Mouse (Mus musculus): ENCODE measurements at regions not wholly inside any gene's neighbourhood (a gene's known extent, or its start where the extent isn't known, plus 50 kb on each side); places are given as distances from the start of the nearest gene placed in this dataset.

- H3K9ac ChIP-seq (ENCODE audit: low read length), result no peak overlapping the region
- no peak for ATAC-seq (ENCODE audit: insufficient read depth, low FRiP score, low TSS enrichment)
- no peak for DNase-seq (ENCODE audit: low spot score)
- no peaks in the 10 kb centered on the region for H3K9me3 ChIP-seq (ENCODE audit: control insufficient read depth, low read length)
- H3K27me3 ChIP-seq (ENCODE audit: control insufficient read depth, insufficient read depth, low read length), result no peaks in the 10 kb centered on the region
- no peaks in the 10 kb centered on the region for H3K36me3 ChIP-seq (ENCODE audit: control insufficient read depth, insufficient read depth, low read length)
- WGBS, result 87% methylated on average over 6 of the region's 6 CpGs
- no peak overlapping the region for H3K4me3 ChIP-seq (ENCODE audit: low read depth, low read length)
- no peaks in the 10 kb centered on the region for H3K4me1 ChIP-seq (ENCODE audit: control insufficient read depth, insufficient read depth, low read length)
- H3K4me2 ChIP-seq (ENCODE audit: low read depth), result no peak overlapping the region
- H3K27ac ChIP-seq (ENCODE audit: low read depth, low read length), result no peak overlapping the region
Observed at GRCm38 (mm10) chr9:53045788-53046187, 202.1 kb downstream of the Ddx10 start.

GRCm38 (mm10) chr9:53033797-53034196 is 214.1 kb downstream of the Ddx10 start:
- ATAC-seq (ENCODE audit: insufficient read depth, low FRiP score, low TSS enrichment) (no peak), DNase-seq (ENCODE audit: low spot score) (no peak)
- Histone ChIP-seq H3K4me1 (ENCODE audit: control insufficient read depth, insufficient read depth, low read length) (no peaks in the 10 kb centered on the region), H3K27ac (ENCODE audit: low read depth, low read length) (no peak overlapping the region), H3K4me2 (ENCODE audit: low read depth) (no peak overlapping the region), H3K9ac (ENCODE audit: low read length) (no peak overlapping the region), H3K4me3 (ENCODE audit: low read depth, low read length) (no peak overlapping the region), H3K9me3 (ENCODE audit: control insufficient read depth, low read length) (no peaks in the 10 kb centered on the region), H3K36me3 (ENCODE audit: control insufficient read depth, insufficient read depth, low read length) (no peaks in the 10 kb centered on the region), H3K27me3 (ENCODE audit: control insufficient read depth, insufficient read depth, low read length) (no peaks in the 10 kb centered on the region)
- 88% methylated on average over 4 of the region's 4 CpGs for WGBS

- WGBS, result 81% methylated on average over 4 of the region's 4 CpGs
- Histone ChIP-seq H3K4me2 (ENCODE audit: low read depth) (no peak overlapping the region), H3K4me1 (ENCODE audit: control insufficient read depth, insufficient read depth, low read length) (no peaks in the 10 kb centered on the region), H3K36me3 (ENCODE audit: control insufficient read depth, insufficient read depth, low read length) (no peaks in the 10 kb centered on the region), H3K9me3 (ENCODE audit: control insufficient read depth, low read length) (no peaks in the 10 kb centered on the region), H3K4me3 (ENCODE audit: low read depth, low read length) (no peak overlapping the region), H3K27me3 (ENCODE audit: control insufficient read depth, insufficient read depth, low read length) (no peaks in the 10 kb centered on the region), H3K27ac (ENCODE audit: low read depth, low read length) (no peak overlapping the region), H3K9ac (ENCODE audit: low read length) (no peak overlapping the region)
- DNase-seq (ENCODE audit: low spot score) (no peak), ATAC-seq (ENCODE audit: insufficient read depth, low FRiP score, low TSS enrichment) (no peak)
Observed at GRCm38 (mm10) chr9:53022096-53022495, 225.8 kb downstream of the Ddx10 start.

DNA sequence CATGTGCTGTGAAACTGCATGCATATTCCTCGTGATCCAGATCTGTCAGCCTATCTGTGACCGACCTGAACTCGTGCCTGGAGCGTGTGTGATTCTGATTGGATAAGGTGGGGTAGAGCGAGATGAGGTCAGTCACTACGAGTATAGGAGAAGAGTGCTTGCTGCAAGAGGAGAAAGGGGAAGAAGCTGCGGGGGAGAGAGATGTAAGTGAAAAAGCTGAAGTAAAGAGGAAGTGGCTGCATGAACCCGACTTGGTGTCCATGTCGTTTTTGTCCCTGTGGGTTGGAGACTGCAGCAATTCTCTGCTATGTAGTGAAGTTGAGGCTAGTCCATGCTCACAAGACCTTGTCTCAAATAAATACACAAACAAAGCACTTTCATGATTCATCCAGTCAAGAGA is 237.1 kb downstream of the Ddx10 start:
- 90% methylated on average over 9 of the region's 9 CpGs for whole genome bisulfite sequencing
- no peaks in the 10 kb centered on the region for H3K36me3 ChIP-seq (ENCODE audit: control insufficient read depth, insufficient read depth, low read length)
- DNase-seq (ENCODE audit: low spot score) (no peak), ATAC-seq (ENCODE audit: insufficient read depth, low FRiP score, low TSS enrichment) (no peak)
- no peak overlapping the region for H3K4me3 ChIP-seq (ENCODE audit: low read depth, low read length)
- H3K4me2 ChIP-seq (ENCODE audit: low read depth), result no peak overlapping the region
- no peak overlapping the region for H3K9ac ChIP-seq (ENCODE audit: low read length)
- H3K9me3 ChIP-seq (ENCODE audit: control insufficient read depth, low read length), result no peaks in the 10 kb centered on the region
- H3K27me3 ChIP-seq (ENCODE audit: control insufficient read depth, insufficient read depth, low read length), result no peaks in the 10 kb centered on the region
- H3K27ac ChIP-seq (ENCODE audit: low read depth, low read length), result no peak overlapping the region
- no peaks in the 10 kb centered on the region for H3K4me1 ChIP-seq (ENCODE audit: control insufficient read depth, insufficient read depth, low read length)

DNA sequence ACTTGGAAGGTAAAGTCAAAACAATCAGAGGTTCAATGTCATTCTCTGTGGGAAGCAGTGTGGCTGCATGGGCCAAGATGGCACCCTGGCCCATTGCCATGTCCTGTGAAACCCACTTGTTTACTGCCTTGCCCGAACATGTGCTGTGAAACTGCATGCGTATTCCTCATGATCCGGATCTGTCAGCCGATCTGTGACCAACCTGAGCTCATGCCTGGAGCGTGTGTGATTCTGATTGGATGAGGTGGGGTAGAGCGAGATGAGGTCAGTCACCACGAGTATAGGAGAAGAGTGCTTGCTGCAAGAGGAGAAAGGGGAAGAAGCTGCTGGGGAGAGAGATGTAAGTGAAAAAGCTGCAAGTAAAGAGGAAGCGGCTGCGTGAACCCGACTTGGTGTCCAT is 240.5 kb downstream of the Ddx10 start:
- H3K4me3 ChIP-seq (ENCODE audit: low read depth, low read length), result no peak overlapping the region
- H3K4me1 ChIP-seq (ENCODE audit: control insufficient read depth, insufficient read depth, low read length), result no peaks in the 10 kb centered on the region
- no peaks in the 10 kb centered on the region for H3K9me3 ChIP-seq (ENCODE audit: control insufficient read depth, low read length)
- H3K9ac ChIP-seq (ENCODE audit: low read length), result no peak overlapping the region
- 94% methylated on average over 10 of the region's 10 CpGs for WGBS
- no peaks in the 10 kb centered on the region for H3K27me3 ChIP-seq (ENCODE audit: control insufficient read depth, insufficient read depth, low read length)
- H3K36me3 ChIP-seq (ENCODE audit: control insufficient read depth, insufficient read depth, low read length), result no peaks in the 10 kb centered on the region
- no peak overlapping the region for H3K4me2 ChIP-seq (ENCODE audit: low read depth)
- ATAC-seq (ENCODE audit: insufficient read depth, low FRiP score, low TSS enrichment) (no peak), DNase-seq (ENCODE audit: low spot score) (no peak)
- no peak overlapping the region for H3K27ac ChIP-seq (ENCODE audit: low read depth, low read length)

DNA sequence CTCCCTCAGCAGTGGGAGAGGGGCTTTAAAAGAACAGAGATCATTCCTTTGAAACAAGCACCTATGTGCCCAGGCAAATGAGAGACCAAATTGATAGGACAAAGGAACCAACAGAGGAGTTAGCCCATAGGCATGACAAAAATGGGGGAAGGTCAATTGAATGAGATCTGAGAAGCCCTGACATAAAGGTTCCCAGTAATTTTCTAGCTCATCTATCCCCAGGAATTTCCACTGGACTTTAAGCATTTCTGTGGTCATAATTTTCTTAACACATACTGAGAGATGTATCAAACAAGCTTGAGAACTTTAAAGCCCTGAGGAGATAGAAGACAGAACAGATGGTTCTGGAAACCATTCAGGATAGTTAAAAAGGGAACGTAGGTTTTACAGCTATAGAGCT is 241.8 kb downstream of the Ddx10 start:
- no peaks in the 10 kb centered on the region for H3K27me3 ChIP-seq (ENCODE audit: control insufficient read depth, insufficient read depth, low read length)
- H3K9ac ChIP-seq (ENCODE audit: low read length), result no peak overlapping the region
- 76% methylated on average over 1 of the region's 1 CpGs for WGBS
- ATAC-seq (ENCODE audit: insufficient read depth, low FRiP score, low TSS enrichment) (no peak), DNase-seq (ENCODE audit: low spot score) (no peak)
- H3K9me3 ChIP-seq (ENCODE audit: control insufficient read depth, low read length), result no peaks in the 10 kb centered on the region
- H3K4me3 ChIP-seq (ENCODE audit: low read depth, low read length), result no peak overlapping the region
- no peak overlapping the region for H3K4me2 ChIP-seq (ENCODE audit: low read depth)
- H3K27ac ChIP-seq (ENCODE audit: low read depth, low read length), result no peak overlapping the region
- H3K36me3 ChIP-seq (ENCODE audit: control insufficient read depth, insufficient read depth, low read length), result no peaks in the 10 kb centered on the region
- H3K4me1 ChIP-seq (ENCODE audit: control insufficient read depth, insufficient read depth, low read length), result no peaks in the 10 kb centered on the region

- DNase-seq (ENCODE audit: low spot score) (no peak), ATAC-seq (ENCODE audit: insufficient read depth, low FRiP score, low TSS enrichment) (no peak)
- WGBS, result 83% methylated on average over 3 of the region's 3 CpGs
- Histone ChIP-seq H3K4me2 (ENCODE audit: low read depth) (no peak overlapping the region), H3K9me3 (ENCODE audit: control insufficient read depth, low read length) (no peaks in the 10 kb centered on the region), H3K36me3 (ENCODE audit: control insufficient read depth, insufficient read depth, low read length) (no peaks in the 10 kb centered on the region), H3K27me3 (ENCODE audit: control insufficient read depth, insufficient read depth, low read length) (no peaks in the 10 kb centered on the region), H3K9ac (ENCODE audit: low read length) (no peak overlapping the region), H3K27ac (ENCODE audit: low read depth, low read length) (no peak overlapping the region), H3K4me3 (ENCODE audit: low read depth, low read length) (no peak overlapping the region), H3K4me1 (ENCODE audit: control insufficient read depth, insufficient read depth, low read length) (no peaks in the 10 kb centered on the region)
Observed at GRCm38 (mm10) chr9:53004253-53004978, 243.4 kb downstream of the Ddx10 start.

DNA sequence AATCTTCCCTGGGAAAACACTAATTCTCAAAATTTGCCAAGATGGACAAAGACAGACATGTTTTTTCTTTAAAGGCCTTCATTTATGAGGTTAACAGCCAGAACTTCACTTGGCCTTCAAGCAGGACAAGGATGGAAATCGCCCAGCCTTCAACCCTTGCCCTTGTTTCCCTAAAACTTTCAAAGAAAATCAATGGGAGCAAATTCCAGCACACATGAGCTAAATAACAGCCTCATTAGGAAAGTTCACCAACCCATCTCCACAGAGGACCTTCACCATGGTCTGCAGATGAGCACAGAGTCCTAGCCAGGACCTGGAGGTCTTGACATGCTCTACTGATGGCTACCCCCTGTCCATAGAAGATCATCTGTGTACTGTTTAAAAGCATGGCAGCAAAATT is 271.8 kb downstream of the Ddx10 start:
- no peak for DNase-seq (ENCODE audit: low spot score)
- Histone ChIP-seq H3K4me1 (ENCODE audit: control insufficient read depth, insufficient read depth, low read length) (no peaks in the 10 kb centered on the region), H3K36me3 (ENCODE audit: control insufficient read depth, insufficient read depth, low read length) (no peaks in the 10 kb centered on the region), H3K4me2 (ENCODE audit: low read depth) (no peak overlapping the region), H3K27me3 (ENCODE audit: control insufficient read depth, insufficient read depth, low read length) (no peaks in the 10 kb centered on the region), H3K27ac (ENCODE audit: low read depth, low read length) (no peak overlapping the region), H3K9ac (ENCODE audit: low read length) (no peak overlapping the region), H3K4me3 (ENCODE audit: low read depth, low read length) (no peak overlapping the region), H3K9me3 (ENCODE audit: control insufficient read depth, low read length) (no peaks in the 10 kb centered on the region)
- ATAC-seq (ENCODE audit: insufficient read depth, low FRiP score, low TSS enrichment), result no peak
- 83% methylated on average over 1 of the region's 1 CpGs for WGBS

- 95% methylated on average over 4 of the region's 4 CpGs for whole genome bisulfite sequencing
- Histone ChIP-seq H3K9ac (ENCODE audit: low read length) (no peak overlapping the region), H3K27ac (ENCODE audit: low read depth, low read length) (no peak overlapping the region), H3K4me2 (ENCODE audit: low read depth) (no peak overlapping the region), H3K27me3 (ENCODE audit: control insufficient read depth, insufficient read depth, low read length) (no peaks in the 10 kb centered on the region), H3K36me3 (ENCODE audit: control insufficient read depth, insufficient read depth, low read length) (no peaks in the 10 kb centered on the region), H3K9me3 (ENCODE audit: control insufficient read depth, low read length) (no peaks in the 10 kb centered on the region), H3K4me3 (ENCODE audit: low read depth, low read length) (no peak overlapping the region), H3K4me1 (ENCODE audit: control insufficient read depth, insufficient read depth, low read length) (no peaks in the 10 kb centered on the region)
- DNase-seq (ENCODE audit: low spot score) (no peak), ATAC-seq (ENCODE audit: insufficient read depth, low FRiP score, low TSS enrichment) (no peak)
Observed at GRCm38 (mm10) chr9:52965631-52966030, 282.2 kb downstream of the Ddx10 start.
